Mouse (Mus musculus) cerebellum, adult 2 months (tissue): ENCODE measurements around the gene Sik3. TPM values are rescaled to one million over a fixed set of nuclear protein-coding genes. Genes with fewer than 3 reads are reported as not detected.
A peak's percentile ranks its signal among the peaks of the same experiment; 100 is the strongest.

ENCODE experiments used
- DNase-seq, 2 experiments: peaks; one replicate each; pipeline ENCODE4 v3.0.0; 2021
- H3K27ac ChIP-seq: fragments of 200-500 bp; 2 replicates; pipeline ENCODE4 v1.5.1; 2012; ENCODE audit warnings: low read length, control low read depth, inconsistent platforms; ENCODE audit not compliant: insufficient read depth
- H3K27me3 ChIP-seq: fragments of 200-500 bp; 2 replicates; pipeline ENCODE4 v1.6.1; 2012; ENCODE audit warnings: inconsistent platforms, mild to moderate bottlenecking, low read length, moderate library complexity; ENCODE audit not compliant: control insufficient read depth, insufficient read depth
- H3K4me1 ChIP-seq: fragments of 200-500 bp; 2 replicates; pipeline ENCODE4 v1.6.1; 2011; ENCODE audit warnings: low read length; ENCODE audit not compliant: control insufficient read depth, insufficient read depth
- H3K4me3 ChIP-seq: fragments of 200-500 bp; replicated peaks from 2 replicates; pipeline ENCODE3; 2011; ENCODE audit warnings: mild to moderate bottlenecking, low read depth, low read length, control low read depth; ENCODE audit not compliant: insufficient read depth
- CTCF ChIP-seq: fragments of 200-500 bp; IDR thresholded peaks from 2 replicates; pipeline ENCODE4 v1.5.1; 2011; ENCODE audit warnings: low read depth, mild to moderate bottlenecking, control low read depth, low read length, moderate library complexity, borderline replicate concordance; ENCODE audit not compliant: insufficient read depth
- POLR2A ChIP-seq: fragments of 200-500 bp; IDR thresholded peaks from 2 replicates; pipeline ENCODE4 v1.6.1; 2011; ENCODE audit warnings: low read length, control low read depth, borderline replicate concordance; ENCODE audit not compliant: insufficient read depth
- WGBS: fragments of 180-500 bp; shearing (Covaris S2); methylation state at CpG from one replicate; pipeline ENCODE4 v1.1.7; 2018; 5-methylcytosine and 5-hydroxymethylcytosine counted together
- polyA plus RNA-seq: library from polyadenylated mRNA; depleted of rRNA; stranded (reverse); fragments of >200 nt; gene quantifications from 2 replicates; pipeline ENCODE4 v1.2.3, GENCODE M21; 2012; rRNA removed

The Sik3 gene
- polyA plus RNA-seq, 1 experiment = 69.1 TPM

GRCm38 (mm10) chr9:46270782-46271181 lies 258.2 kb downstream of the Sik3 start:
- TF ChIP-seq CTCF = no peak
- TF ChIP-seq POLR2A = no peak

GRCm38 (mm10) chr9:46272070-46272469 lies 259.4 kb downstream of the Sik3 start:
- Histone ChIP-seq H3K4me3 (no peak overlapping the region), H3K27ac (no peak overlapping the region), H3K27me3 (no peaks in the 10 kb centered on the region), H3K4me1 (no peaks in the 10 kb centered on the region)
- TF ChIP-seq CTCF = no peak
- TF ChIP-seq POLR2A = no peak
- 83% methylated on average over 9 of the region's 9 CpGs for WGBS
- no peak for DNase-seq

More at GRCm38 (mm10) chr9:46270782-46271181, 258.2 kb downstream of the Sik3 start:
- no peak overlapping the region for H3K27ac ChIP-seq
- WGBS = 87% methylated on average over 4 of the region's 4 CpGs
- DNase-seq = no peak
- H3K27me3 ChIP-seq = no peaks in the 10 kb centered on the region; the same call in 1 of the 2 replicates
- H3K4me3 ChIP-seq = no peak overlapping the region
- no peaks in the 10 kb centered on the region for H3K4me1 ChIP-seq

GRCm38 (mm10) chr9:46272677-46273454 lies 260.2 kb downstream of the Sik3 start, which contains the start of gene Zpr1:
TSS of gene Zpr1 (plus strand) at chr9:46273064.
- H3K27ac ChIP-seq = no peak within 1 kb of the TSS
- 4% methylated on average over 45 of the region's 45 CpGs for WGBS
- peak; percentile 87 to 89 for DNase-seq

More at GRCm38 (mm10) chr9:46272677-46273454, 260.2 kb downstream of the Sik3 start, which contains the start of gene Zpr1:
- Histone ChIP-seq H3K4me3 (peak within 1 kb of the TSS; percentile 75), H3K4me1 (no peaks in the 10 kb centered on the region), H3K27me3 (no peaks in the 10 kb centered on the region)
- peak; percentile 76; the same call in 1 of the 2 replicates for TF ChIP-seq POLR2A
- TF ChIP-seq CTCF = peak; percentile 44; the same call in 1 of the 2 replicates

Other genes with a start within 250 kb of the Sik3 start
- 30.5 and 32.5 TPM in 2 replicates for gene Cep164, start 184.1 kb upstream of the Sik3 start, polyA plus RNA-seq
- gene Bace1, start 174.2 kb upstream of the Sik3 start, polyA plus RNA-seq = 68.2 and 76.7 TPM in 2 replicates
- gene Pcsk7, start 106.3 kb upstream of the Sik3 start, polyA plus RNA-seq = 32.6 and 33.3 TPM in 2 replicates
- gene Rnf214, start 105.9 kb upstream of the Sik3 start, polyA plus RNA-seq = 45.8 and 47.4 TPM in 2 replicates
- gene Tagln, start 76.8 kb upstream of the Sik3 start, polyA plus RNA-seq = 13.2 and 13.7 TPM in 2 replicates
- gene Sidt2, start 57.6 kb upstream of the Sik3 start, polyA plus RNA-seq = 130 and 142 TPM in 2 replicates
- 108 and 111 TPM in 2 replicates for gene Pafah1b2, start 130 bp upstream of the Sik3 start, polyA plus RNA-seq
- 2.7 and 3.0 TPM in 2 replicates for gene Apoa1, start 215.8 kb downstream of the Sik3 start, polyA plus RNA-seq
- gene Apoc3, start 222.8 kb downstream of the Sik3 start, polyA plus RNA-seq = 0.57 and 0.88 TPM in 2 replicates
- 0.16 and 0.28 TPM in 2 replicates for gene Apoa4, start 227.9 kb downstream of the Sik3 start, polyA plus RNA-seq